Mouse (Mus musculus) thymus, postnatal 0 days (tissue): Measurements from ENCODE around the gene Csnk2a1. TPM values are rescaled to one million over a fixed set of nuclear protein-coding genes. Genes with fewer than 3 reads are reported as not detected.

ENCODE experiments used
- DNase-seq: peaks from one replicate; pipeline ENCODE4 v3.0.0-alpha.2; 2015; ENCODE audit warnings: low spot score
- polyA plus RNA-seq: library from polyadenylated mRNA; unstranded; fragments of >200 nt; fragmentation: Nextera tagmentation; extraction: Ambion mirVana; gene quantifications from 2 replicates; pipeline ENCODE4 v1.2.1, GENCODE M21; 2015

The Csnk2a1 gene
- polyA plus RNA-seq, 1 experiment from 2014 or later = 120 TPM

DNA sequence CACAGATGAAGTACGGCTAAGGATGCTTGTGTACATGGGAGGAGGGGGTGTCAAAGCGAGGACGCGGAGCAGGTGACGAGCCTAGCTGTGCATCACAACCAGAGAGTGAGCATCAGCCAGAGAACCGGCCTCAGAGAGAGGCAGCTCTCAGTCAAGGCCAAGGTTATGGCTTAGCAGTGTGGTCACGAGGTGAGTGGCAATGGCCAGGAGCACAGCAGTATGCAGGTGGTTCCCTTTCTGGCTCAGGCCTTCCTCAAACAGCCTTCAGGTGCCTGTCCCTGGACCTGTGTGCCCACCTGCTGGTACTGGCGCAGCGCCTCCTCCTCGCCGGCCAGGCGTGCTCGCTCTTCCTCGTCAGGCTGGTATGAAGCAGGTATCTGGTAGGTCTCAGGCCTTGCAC is 97.3 kb downstream of the Csnk2a1 start:
- no peak for DNase-seq

- no peak for DNase-seq
Observed at GRCm38 (mm10) chr2:152324842-152325241, 98.2 kb downstream of the Csnk2a1 start.

- DNase-seq = no peak
Observed at GRCm38 (mm10) chr2:152326157-152326556, 99.5 kb downstream of the Csnk2a1 start.

- DNase-seq = no peak
Observed at GRCm38 (mm10) chr2:152326654-152327053, 100.0 kb downstream of the Csnk2a1 start.

DNA sequence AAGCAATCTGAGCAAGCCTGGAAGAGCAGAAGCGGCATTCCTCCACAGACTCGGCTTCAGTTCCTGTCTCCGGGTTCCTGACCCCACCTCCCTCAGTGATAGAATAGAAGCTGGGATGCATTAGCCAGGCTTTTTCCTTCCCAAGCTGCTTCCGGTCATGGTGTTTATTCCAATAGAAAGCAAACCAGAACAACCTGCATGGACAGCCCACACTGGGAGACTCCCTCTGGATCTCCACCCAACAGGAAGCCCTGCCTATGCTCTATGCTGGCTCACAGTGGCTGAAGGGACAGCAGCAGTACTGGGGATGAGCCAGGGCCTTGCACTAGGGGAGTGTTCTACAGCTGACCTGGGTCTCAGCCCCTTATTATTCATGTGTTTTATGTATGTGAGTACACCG is 101.3 kb downstream of the Csnk2a1 start:
- no peak for DNase-seq

GRCm38 (mm10) chr2:152330858-152331423 is 104.3 kb downstream of the Csnk2a1 start:
- DNase-seq = peak; percentile 14

Other genes starting within 250 kb of the Csnk2a1 start
- 30.3 and 31.0 TPM in 2 replicates for gene Fam110a, start 246.6 kb upstream of the Csnk2a1 start, polyA plus RNA-seq
- gene Slc52a3, start 230.3 kb upstream of the Csnk2a1 start, polyA plus RNA-seq = 1.5 and 1.6 TPM in 2 replicates
- 0.08 TPM in 1 of 2 replicates, not detected in the other for gene Scrt2, start 145.3 kb upstream of the Csnk2a1 start, polyA plus RNA-seq
- 23.2 and 23.6 TPM in 2 replicates for gene Srxn1, start 121.3 kb upstream of the Csnk2a1 start, polyA plus RNA-seq
- 2.1 TPM in 2 replicates for gene Tcf15, start 83.3 kb upstream of the Csnk2a1 start, polyA plus RNA-seq
- 28.5 and 31.1 TPM in 2 replicates for gene Tbc1d20, start 67.0 kb downstream of the Csnk2a1 start, polyA plus RNA-seq
- 131 and 138 TPM in 2 replicates for gene Rbck1, start 105.8 kb downstream of the Csnk2a1 start, polyA plus RNA-seq
- 1.4 and 1.6 TPM in 2 replicates for gene Trib3, start 117.2 kb downstream of the Csnk2a1 start, polyA plus RNA-seq
- not detected in 2 replicates for gene Nrsn2, start 149.8 kb downstream of the Csnk2a1 start, polyA plus RNA-seq
- 0.91 and 1.2 TPM in 2 replicates for gene Sox12, start 171.2 kb downstream of the Csnk2a1 start, polyA plus RNA-seq
- gene Zcchc3, start 188.2 kb downstream of the Csnk2a1 start, polyA plus RNA-seq = 7.2 and 7.4 TPM in 2 replicates
- gene 6820408C15Rik, start 188.7 kb downstream of the Csnk2a1 start, polyA plus RNA-seq = 0.51 and 0.64 TPM in 2 replicates
- 0.23 and 0.28 TPM in 2 replicates for gene Defb23, start 237.8 kb downstream of the Csnk2a1 start, polyA plus RNA-seq